Mouse (Mus musculus): ENCODE data around the gene Agfg1. TPM values are rescaled to one million over a fixed set of nuclear protein-coding genes. Genes with fewer than 3 reads are reported as not detected.
A peak's percentile ranks its signal among the peaks of the same experiment; 100 is the strongest.
"Not testable (repeated sequence)": the region's sequence is repeated elsewhere in the genome, so short reads cannot be mapped to it uniquely, and the experiment has no call there.

Agfg1 gene
- polyA plus RNA-seq, 1 experiment, result 133 TPM

DNA sequence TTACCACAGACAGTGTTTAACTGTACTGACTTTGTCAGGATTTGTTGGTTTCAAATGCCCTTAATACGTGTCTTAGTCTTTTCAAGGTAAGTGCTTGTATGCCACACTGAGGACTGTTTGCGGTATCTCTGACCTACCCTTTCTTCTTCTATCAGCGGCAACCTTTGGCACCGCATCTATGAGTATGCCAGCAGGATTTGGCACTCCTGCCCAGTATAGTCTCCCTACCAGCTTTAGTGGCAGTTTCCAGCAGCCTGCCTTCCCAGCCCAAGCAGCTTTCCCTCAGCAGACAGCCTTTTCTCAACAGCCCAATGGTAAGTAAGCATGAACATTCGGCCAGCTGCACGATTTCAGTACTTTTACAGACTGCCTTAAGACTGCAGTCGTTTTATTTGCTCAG, 54.0 kb downstream of the Agfg1 start:
- Histone ChIP-seq H3K9me3 (replicated peaks; ENCODE audit: control insufficient read depth, insufficient read depth, low read length, poor library complexity, severe bottlenecking) (no peaks in the 10 kb centered on the region), H3K4me1 (ENCODE audit: control insufficient read depth, insufficient read depth, low read length) (no peaks in the 10 kb centered on the region), H3K9ac (ENCODE audit: low read depth, poor library complexity, severe bottlenecking) (no peak overlapping the region), H3K27me3 (ENCODE audit: control insufficient read depth, insufficient read depth, low read length, poor library complexity, severe bottlenecking) (no peaks in the 10 kb centered on the region), H3K36me3 (ENCODE audit: control insufficient read depth, insufficient read depth, low read length, poor library complexity, severe bottlenecking) (peaks cover 45% of the 10 kb centered on the region), H3K27ac (ENCODE audit: insufficient read depth, low read length) (no peak overlapping the region), H3K4me3 (ENCODE audit: low read depth, low read length) (no peak overlapping the region)
- no peak for TF ChIP-seq POLR2A (IDR thresholded peaks at IDR 0.05; ENCODE audit: insufficient read depth, low read length)
- TF ChIP-seq EP300 (IDR thresholded peaks at IDR 0.05; ENCODE audit: insufficient read depth, low read depth, low read length), result no peak
- TF ChIP-seq CTCF (IDR thresholded peaks at IDR 0.05; ENCODE audit: low read depth, low read length), result no peak

DNA sequence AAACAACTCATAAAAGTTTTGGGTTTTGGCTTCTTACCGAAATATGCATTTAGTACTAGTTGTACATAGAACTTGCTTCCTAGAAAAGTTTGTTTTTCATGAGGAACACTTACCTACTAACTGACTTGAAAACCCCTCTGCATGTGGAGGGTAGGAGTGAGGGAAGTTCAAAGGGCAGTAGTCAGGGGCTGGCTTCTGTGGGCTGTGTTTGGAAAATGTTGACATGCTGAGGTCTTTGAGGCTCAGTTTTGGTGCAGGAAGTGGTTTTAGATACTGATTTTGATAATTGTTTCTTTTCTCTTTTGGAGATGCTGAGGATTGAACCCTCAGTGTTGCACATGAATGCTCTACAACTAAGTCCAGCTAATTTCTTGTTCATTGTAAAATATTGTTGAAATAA, 61.3 kb downstream of the Agfg1 start:
- H3K27ac ChIP-seq (ENCODE audit: insufficient read depth, low read length), result no peak overlapping the region
- H3K9ac ChIP-seq (ENCODE audit: low read depth, poor library complexity, severe bottlenecking), result no peak overlapping the region
- H3K27me3 ChIP-seq (ENCODE audit: control insufficient read depth, insufficient read depth, low read length, poor library complexity, severe bottlenecking), result no peaks in the 10 kb centered on the region
- TF ChIP-seq POLR2A (IDR thresholded peaks at IDR 0.05; ENCODE audit: insufficient read depth, low read length) (no peak), CTCF (IDR thresholded peaks at IDR 0.05; ENCODE audit: low read depth, low read length) (no peak), EP300 (IDR thresholded peaks at IDR 0.05; ENCODE audit: insufficient read depth, low read depth, low read length) (no peak)
- no peak overlapping the region for H3K4me3 ChIP-seq (ENCODE audit: low read depth, low read length)
- H3K9me3 ChIP-seq (replicated peaks; ENCODE audit: control insufficient read depth, insufficient read depth, low read length, poor library complexity, severe bottlenecking), result no peaks in the 10 kb centered on the region
- H3K4me1 ChIP-seq (ENCODE audit: control insufficient read depth, insufficient read depth, low read length), result no peaks in the 10 kb centered on the region
- peaks cover 27% of the 10 kb centered on the region for H3K36me3 ChIP-seq (ENCODE audit: control insufficient read depth, insufficient read depth, low read length, poor library complexity, severe bottlenecking)

DNA sequence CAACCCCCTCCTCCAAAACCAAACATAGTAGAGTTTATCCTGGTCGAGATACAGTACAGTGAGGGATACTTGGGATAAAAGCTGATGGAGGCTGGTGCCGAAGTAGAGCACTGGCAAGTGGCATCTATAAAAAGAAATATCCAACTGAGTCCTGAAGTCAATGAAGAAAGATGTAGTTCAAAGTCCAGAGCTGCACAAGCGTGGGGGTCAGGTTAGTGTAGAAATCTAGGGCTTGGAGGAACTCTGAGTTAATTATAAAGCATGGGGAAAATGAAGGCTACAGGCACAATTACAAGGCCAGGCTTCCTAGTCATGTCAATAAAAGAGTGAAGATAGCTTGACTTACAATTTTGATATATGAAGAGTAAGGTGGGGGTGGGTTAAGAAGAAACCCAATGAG, 61.9 kb downstream of the Agfg1 start:
- Histone ChIP-seq H3K36me3 (ENCODE audit: control insufficient read depth, insufficient read depth, low read length, poor library complexity, severe bottlenecking) (peaks cover 27% of the 10 kb centered on the region), H3K27ac (ENCODE audit: insufficient read depth, low read length) (no peak overlapping the region), H3K9me3 (replicated peaks; ENCODE audit: control insufficient read depth, insufficient read depth, low read length, poor library complexity, severe bottlenecking) (no peaks in the 10 kb centered on the region), H3K4me3 (ENCODE audit: low read depth, low read length) (no peak overlapping the region), H3K9ac (ENCODE audit: low read depth, poor library complexity, severe bottlenecking) (no peak overlapping the region), H3K4me1 (ENCODE audit: control insufficient read depth, insufficient read depth, low read length) (no peaks in the 10 kb centered on the region), H3K27me3 (ENCODE audit: control insufficient read depth, insufficient read depth, low read length, poor library complexity, severe bottlenecking) (no peaks in the 10 kb centered on the region)
- TF ChIP-seq CTCF (IDR thresholded peaks at IDR 0.05; ENCODE audit: low read depth, low read length) (no peak), POLR2A (IDR thresholded peaks at IDR 0.05; ENCODE audit: insufficient read depth, low read length) (no peak), EP300 (IDR thresholded peaks at IDR 0.05; ENCODE audit: insufficient read depth, low read depth, low read length) (no peak)

DNA sequence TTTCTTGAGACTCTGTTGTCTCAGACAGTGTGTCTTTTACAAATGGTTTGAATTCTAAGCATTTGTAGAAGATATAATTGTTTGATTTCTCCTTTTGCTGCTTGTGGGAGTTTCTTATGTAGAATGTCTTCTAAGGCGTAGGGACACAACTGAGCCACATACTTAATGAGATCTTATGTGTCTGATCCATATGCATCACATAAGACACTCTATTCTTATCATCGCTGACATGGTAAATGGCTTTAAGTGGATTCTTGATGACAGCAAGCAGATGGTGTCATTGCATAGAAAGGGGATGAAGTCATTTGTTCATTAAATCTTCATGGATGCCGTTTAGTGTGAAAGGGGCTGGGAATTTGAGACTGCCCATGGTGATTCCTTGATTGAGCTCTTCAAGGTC, 66.6 kb downstream of the Agfg1 start:
- no peak overlapping the region for H3K9ac ChIP-seq (ENCODE audit: low read depth, poor library complexity, severe bottlenecking)
- TF ChIP-seq POLR2A (IDR thresholded peaks at IDR 0.05; ENCODE audit: insufficient read depth, low read length) (no peak), EP300 (IDR thresholded peaks at IDR 0.05; ENCODE audit: insufficient read depth, low read depth, low read length) (no peak), CTCF (IDR thresholded peaks at IDR 0.05; ENCODE audit: low read depth, low read length) (no peak)

DNA sequence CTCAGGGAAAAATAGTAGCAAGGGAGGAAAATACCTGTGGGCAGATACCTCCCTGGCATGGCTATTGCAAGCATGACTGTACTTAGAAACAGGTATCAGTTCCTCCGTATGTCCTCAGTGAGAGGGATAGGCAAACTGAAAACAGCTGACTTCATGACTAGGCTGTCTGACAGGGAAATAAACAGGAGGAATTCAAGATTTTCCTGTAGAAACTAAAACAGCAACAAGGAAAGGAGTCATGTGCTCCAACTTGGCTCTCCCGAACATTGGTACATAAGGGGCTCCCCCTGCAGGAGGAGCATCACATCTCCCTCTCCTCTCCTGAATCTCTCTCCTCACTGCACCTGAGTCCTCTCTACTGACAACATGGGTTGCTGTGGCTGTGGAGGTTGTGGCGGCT, 73.7 kb downstream of the Agfg1 start, which contains the start of gene A030005L19Rik:
TSS of gene A030005L19Rik (plus strand) at position 301 of the 400 bp plus-strand sequence.
- no peaks in the 10 kb centered on the region; the same call in 1 of the 2 replicates for H3K27me3 ChIP-seq (ENCODE audit: control insufficient read depth, insufficient read depth, low read length, poor library complexity, severe bottlenecking)
- H3K4me3 ChIP-seq (ENCODE audit: low read depth, low read length), result no peak within 1 kb of the TSS
- H3K27ac ChIP-seq (ENCODE audit: insufficient read depth, low read length), result no peak within 1 kb of the TSS
- no peaks in the 10 kb centered on the region for H3K9me3 ChIP-seq (replicated peaks; ENCODE audit: control insufficient read depth, insufficient read depth, low read length, poor library complexity, severe bottlenecking)
- no peaks in the 10 kb centered on the region for H3K4me1 ChIP-seq (ENCODE audit: control insufficient read depth, insufficient read depth, low read length)
- H3K36me3 ChIP-seq (ENCODE audit: control insufficient read depth, insufficient read depth, low read length, poor library complexity, severe bottlenecking), result no peaks in the 10 kb centered on the region
- peak; percentile 18 for TF ChIP-seq CTCF (IDR thresholded peaks at IDR 0.05; ENCODE audit: low read depth, low read length)
- no peak for TF ChIP-seq POLR2A (IDR thresholded peaks at IDR 0.05; ENCODE audit: insufficient read depth, low read length)
- no peak for TF ChIP-seq EP300 (IDR thresholded peaks at IDR 0.05; ENCODE audit: insufficient read depth, low read depth, low read length)
- no peak within 1 kb of the TSS for H3K9ac ChIP-seq (ENCODE audit: low read depth, poor library complexity, severe bottlenecking)

More for the DNA sequence above, 66.6 kb downstream of the Agfg1 start:
- Histone ChIP-seq H3K36me3 (ENCODE audit: control insufficient read depth, insufficient read depth, low read length, poor library complexity, severe bottlenecking) (peaks cover 10% of the 10 kb centered on the region), H3K27me3 (ENCODE audit: control insufficient read depth, insufficient read depth, low read length, poor library complexity, severe bottlenecking) (no peaks in the 10 kb centered on the region; the same call in 1 of the 2 replicates), H3K27ac (ENCODE audit: insufficient read depth, low read length) (no peak overlapping the region), H3K4me1 (ENCODE audit: control insufficient read depth, insufficient read depth, low read length) (no peaks in the 10 kb centered on the region), H3K9me3 (replicated peaks; ENCODE audit: control insufficient read depth, insufficient read depth, low read length, poor library complexity, severe bottlenecking) (no peaks in the 10 kb centered on the region), H3K4me3 (ENCODE audit: low read depth, low read length) (no peak overlapping the region)

DNA sequence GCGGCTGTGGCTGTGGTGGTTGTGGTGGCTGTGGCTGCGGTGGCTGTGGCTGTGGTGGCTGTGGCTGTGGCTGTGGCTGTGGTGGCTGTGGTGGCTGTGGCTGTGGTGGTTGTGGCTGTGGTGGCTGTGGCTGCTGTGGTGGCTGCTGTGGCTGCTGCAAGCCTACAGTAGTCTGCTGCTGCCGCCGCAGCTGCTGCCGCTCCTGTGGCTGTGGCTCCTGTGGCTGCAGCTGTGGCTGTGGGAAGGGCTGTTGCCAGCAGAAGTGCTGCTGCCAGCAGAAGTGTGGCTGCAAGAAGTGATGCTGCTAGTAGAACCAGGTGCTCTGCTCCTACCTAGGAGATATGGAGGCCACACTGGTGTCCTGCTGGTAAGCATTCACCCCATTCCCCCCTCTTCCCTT, 74.2 kb downstream of the Agfg1 start:
- not testable (repeated sequence) for H3K9ac ChIP-seq (ENCODE audit: low read depth, poor library complexity, severe bottlenecking); H3K27me3 ChIP-seq (ENCODE audit: control insufficient read depth, insufficient read depth, low read length, poor library complexity, severe bottlenecking); H3K9me3 ChIP-seq (replicated peaks; ENCODE audit: control insufficient read depth, insufficient read depth, low read length, poor library complexity, severe bottlenecking); H3K27ac ChIP-seq (ENCODE audit: insufficient read depth, low read length); H3K36me3 ChIP-seq (ENCODE audit: control insufficient read depth, insufficient read depth, low read length, poor library complexity, severe bottlenecking); H3K4me1 ChIP-seq (ENCODE audit: control insufficient read depth, insufficient read depth, low read length); H3K4me3 ChIP-seq (ENCODE audit: low read depth, low read length)

All from ES-Bruce4 (cell line).